Mouse (Mus musculus) lung, postnatal 0 days (tissue): ENCODE results near the gene Med20.

ENCODE experiments used
- CTCF ChIP-seq: IDR thresholded peaks from 2 replicates; pipeline ENCODE4 v1.5.1; 2016; ENCODE audit warnings: antibody characterized with exemption, mild to moderate bottlenecking
- EP300 ChIP-seq: IDR thresholded peaks from 2 replicates; pipeline ENCODE4 v1.6.1; 2016; ENCODE audit warnings: antibody characterized with exemption, mild to moderate bottlenecking, control low read depth

DNA sequence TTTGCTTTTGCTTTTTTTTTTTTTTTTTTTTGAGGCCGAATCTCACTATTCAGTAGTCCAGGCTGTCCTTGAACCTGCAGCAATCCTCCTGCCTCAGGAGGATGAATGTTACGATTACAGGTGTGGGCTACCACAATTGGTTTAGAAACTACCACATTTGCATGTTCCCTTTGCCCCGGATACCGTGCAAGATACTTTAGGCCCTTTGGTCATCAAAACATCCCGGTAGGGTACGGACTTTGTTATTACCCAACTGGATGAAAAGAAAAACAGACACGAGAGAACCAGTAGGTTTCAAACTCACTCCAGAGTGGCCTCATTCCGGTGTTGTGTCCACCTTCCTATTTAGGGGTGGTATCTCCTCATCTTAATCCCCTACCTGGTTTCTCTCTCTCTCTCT is 22.9 kb upstream of the Med20 start:
- no peak for TF ChIP-seq CTCF
- no peak for TF ChIP-seq EP300
